Mouse (Mus musculus) forebrain, embryonic 14.5 days (tissue): ENCODE measurements around the gene Zmynd8. TPM values are rescaled to one million over a fixed set of nuclear protein-coding genes. Genes with fewer than 3 reads are reported as not detected.

Experiments
- ATAC-seq: fragments of 200-750 bp; cut with Nextera tagmentation; 2 replicates; pipeline ENCODE4 v1.8.0; 2017; ENCODE audit warnings: mild to moderate bottlenecking, moderate library complexity
- DNase-seq: peaks from one replicate; pipeline ENCODE4 v3.0.0-alpha.2; 2015; ENCODE audit warnings: low spot score
- H3K27ac ChIP-seq: fragments of 300-500 bp; sonication (generic); 2 replicates; pipeline ENCODE4 v1.5.1; 2014; ENCODE audit warnings: low read depth, mild to moderate bottlenecking, control low read depth, low read length, moderate library complexity
- H3K27me3 ChIP-seq: fragments of 300-500 bp; sonication (generic); replicated peaks from 2 replicates; pipeline ENCODE4 v1.6.1; 2014; ENCODE audit warnings: low read length, control low read depth, mixed read lengths; ENCODE audit not compliant: control insufficient read depth, insufficient read depth
- H3K36me3 ChIP-seq: fragments of 300-500 bp; sonication (generic); 2 replicates; pipeline ENCODE4 v1.6.1; 2014; ENCODE audit warnings: low read length, control low read depth; ENCODE audit not compliant: control insufficient read depth, insufficient read depth
- H3K4me1 ChIP-seq: fragments of 300-500 bp; sonication (generic); 2 replicates; pipeline ENCODE4 v1.6.1; 2014; ENCODE audit warnings: antibody characterized with exemption, low read length, control low read depth; ENCODE audit not compliant: control insufficient read depth, insufficient read depth
- H3K4me2 ChIP-seq: fragments of 300-500 bp; sonication (generic); 2 replicates; pipeline ENCODE4 v1.6.1; 2014; ENCODE audit warnings: mild to moderate bottlenecking, control low read depth, low read length
- H3K4me3 ChIP-seq: fragments of 300-500 bp; sonication (generic); 2 replicates; pipeline ENCODE4 v1.5.1; 2014; ENCODE audit warnings: low read depth, low read length, control low read depth
- H3K9ac ChIP-seq: fragments of 300-500 bp; sonication (generic); 2 replicates; pipeline ENCODE4 v1.6.1; 2014; ENCODE audit warnings: mild to moderate bottlenecking, low read length, control low read depth, moderate library complexity
- H3K9me3 ChIP-seq: fragments of 300-500 bp; sonication (generic); replicated peaks from 2 replicates; pipeline ENCODE4 v1.6.1; 2016; ENCODE audit warnings: low read length, control low read depth, mixed read lengths; ENCODE audit not compliant: control insufficient read depth
- WGBS: fragments of 180-500 bp; shearing (Covaris S2); extraction: QIAGEN DNeasy Blood & Tissue Kit; methylation state at CpG from one replicate; pipeline ENCODE4 v1.1.7; 2014; 5-methylcytosine and 5-hydroxymethylcytosine counted together
- polyA plus RNA-seq: library from polyadenylated mRNA; unstranded; fragments of >200 nt; fragmentation: Nextera tagmentation; extraction: Ambion mirVana; gene quantifications from 2 replicates; pipeline ENCODE4 v1.2.1, GENCODE M21; 2014

Zmynd8 gene
- polyA plus RNA-seq, 1 experiment from 2014 or later, result 43.3 TPM

DNA sequence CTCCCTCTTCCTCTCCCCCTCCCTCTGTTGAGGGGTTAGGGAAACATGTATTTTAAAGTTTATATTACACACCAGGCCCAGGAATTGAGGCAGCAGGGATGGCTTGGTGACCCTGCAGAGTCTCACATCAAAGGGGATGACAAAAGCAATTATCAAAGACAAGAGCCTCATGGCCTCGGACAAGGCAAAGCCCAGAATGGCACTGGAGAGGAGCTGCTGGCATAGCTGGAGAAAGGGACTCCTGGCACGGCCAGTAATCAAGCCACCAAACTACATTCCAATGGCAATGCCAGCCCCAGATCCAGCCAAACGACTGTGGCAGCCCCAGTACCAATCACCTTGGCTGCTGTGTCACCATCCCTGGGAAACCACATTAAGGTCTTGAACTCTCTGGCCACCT lies 26.3 kb upstream of the Zmynd8 start:
- Histone ChIP-seq H3K9ac (no peak overlapping the region), H3K4me1 (no peaks in the 10 kb centered on the region), H3K4me3 (no peak overlapping the region), H3K4me2 (no peak overlapping the region), H3K27me3 (no peaks in the 10 kb centered on the region), H3K36me3 (no peaks in the 10 kb centered on the region), H3K9me3 (no peaks in the 10 kb centered on the region), H3K27ac (no peak overlapping the region)
- no peak for DNase-seq
- 68% methylated on average over 3 of the region's 3 CpGs for WGBS
- ATAC-seq, result no peak

DNA sequence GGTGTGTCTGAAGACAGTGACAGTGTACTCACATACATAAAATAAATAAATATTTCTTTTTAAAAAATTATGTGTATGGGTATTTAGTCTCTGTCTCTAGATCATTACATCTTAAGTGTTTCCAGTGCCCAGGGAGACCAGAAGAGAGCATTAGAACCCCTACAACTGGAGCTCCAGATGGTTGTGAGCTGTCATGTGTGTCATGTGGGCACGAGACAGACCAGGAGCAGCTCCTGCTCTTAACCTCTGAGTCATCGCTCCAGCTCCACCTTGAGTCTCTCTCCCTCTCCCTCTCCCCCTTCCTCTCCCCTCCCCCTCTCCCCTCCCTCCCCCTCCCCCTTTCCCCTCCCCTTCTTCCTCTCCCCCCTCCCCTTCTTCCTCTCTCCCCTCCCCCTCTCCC lies 25.9 kb upstream of the Zmynd8 start:
- no peak overlapping the region for H3K4me3 ChIP-seq
- ATAC-seq, result no peak

DNA sequence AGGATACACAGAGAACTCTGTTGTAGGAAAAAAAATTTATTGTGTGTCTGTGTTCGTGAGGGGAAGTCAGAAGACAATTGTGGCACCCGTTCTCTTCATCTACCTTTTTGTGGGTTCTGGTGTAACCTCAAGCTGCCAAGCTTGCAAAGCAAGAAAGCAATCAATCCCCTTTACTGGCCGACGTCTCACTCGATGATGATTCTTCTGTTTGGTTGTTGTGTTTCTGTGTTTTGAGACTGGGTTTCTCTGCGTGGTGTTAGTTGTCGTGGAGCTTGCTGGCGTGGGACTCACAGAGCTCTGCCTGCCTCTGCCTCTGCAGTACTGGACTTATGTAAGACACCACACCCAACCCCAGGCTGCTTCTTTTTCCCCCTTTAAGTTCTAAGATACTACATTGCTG lies 24.9 kb upstream of the Zmynd8 start:
- Histone ChIP-seq H3K4me1 (no peaks in the 10 kb centered on the region), H3K4me3 (no peak overlapping the region), H3K9ac (no peak overlapping the region), H3K27me3 (no peaks in the 10 kb centered on the region), H3K27ac (no peak overlapping the region), H3K9me3 (no peaks in the 10 kb centered on the region), H3K4me2 (no peak overlapping the region), H3K36me3 (no peaks in the 10 kb centered on the region)
- 89% methylated on average over 8 of the region's 8 CpGs for WGBS
- ATAC-seq (no peak), DNase-seq (no peak)

More for the DNA sequence above, 25.9 kb upstream of the Zmynd8 start:
- DNase-seq, result no peak
- Histone ChIP-seq H3K27ac (no peak overlapping the region), H3K36me3 (no peaks in the 10 kb centered on the region), H3K9ac (no peak overlapping the region), H3K4me2 (no peak overlapping the region), H3K9me3 (no peaks in the 10 kb centered on the region), H3K4me1 (no peaks in the 10 kb centered on the region), H3K27me3 (no peaks in the 10 kb centered on the region)
- WGBS, result 97% methylated on average over 2 of the region's 2 CpGs

DNA sequence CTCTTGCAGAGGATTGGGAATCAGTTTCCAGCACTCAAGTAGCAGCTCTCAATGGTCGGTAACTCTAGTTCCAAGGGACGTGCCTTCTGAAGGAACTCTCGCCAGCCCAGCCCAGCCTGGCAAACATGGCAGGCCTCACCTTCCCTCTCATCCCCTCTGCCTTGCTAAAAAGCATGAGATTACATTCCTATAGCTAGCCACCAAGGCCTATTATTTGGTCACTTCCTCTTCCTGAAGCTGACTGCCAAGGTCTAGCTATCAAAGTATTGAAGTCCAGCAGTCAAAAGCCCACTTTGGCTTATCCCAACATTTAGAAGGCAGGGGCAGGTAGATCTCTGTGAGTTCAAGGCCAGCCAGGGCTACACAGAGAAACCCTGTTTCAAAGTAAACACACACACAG lies 24.2 kb upstream of the Zmynd8 start:
- Histone ChIP-seq H3K36me3 (no peaks in the 10 kb centered on the region), H3K4me2 (no peak overlapping the region), H3K9me3 (no peaks in the 10 kb centered on the region), H3K9ac (no peak overlapping the region), H3K27ac (no peak overlapping the region), H3K4me3 (no peak overlapping the region), H3K4me1 (no peaks in the 10 kb centered on the region), H3K27me3 (no peaks in the 10 kb centered on the region)
- DNase-seq (no peak), ATAC-seq (no peak)
- WGBS, result 91% methylated on average over 3 of the region's 3 CpGs

DNA sequence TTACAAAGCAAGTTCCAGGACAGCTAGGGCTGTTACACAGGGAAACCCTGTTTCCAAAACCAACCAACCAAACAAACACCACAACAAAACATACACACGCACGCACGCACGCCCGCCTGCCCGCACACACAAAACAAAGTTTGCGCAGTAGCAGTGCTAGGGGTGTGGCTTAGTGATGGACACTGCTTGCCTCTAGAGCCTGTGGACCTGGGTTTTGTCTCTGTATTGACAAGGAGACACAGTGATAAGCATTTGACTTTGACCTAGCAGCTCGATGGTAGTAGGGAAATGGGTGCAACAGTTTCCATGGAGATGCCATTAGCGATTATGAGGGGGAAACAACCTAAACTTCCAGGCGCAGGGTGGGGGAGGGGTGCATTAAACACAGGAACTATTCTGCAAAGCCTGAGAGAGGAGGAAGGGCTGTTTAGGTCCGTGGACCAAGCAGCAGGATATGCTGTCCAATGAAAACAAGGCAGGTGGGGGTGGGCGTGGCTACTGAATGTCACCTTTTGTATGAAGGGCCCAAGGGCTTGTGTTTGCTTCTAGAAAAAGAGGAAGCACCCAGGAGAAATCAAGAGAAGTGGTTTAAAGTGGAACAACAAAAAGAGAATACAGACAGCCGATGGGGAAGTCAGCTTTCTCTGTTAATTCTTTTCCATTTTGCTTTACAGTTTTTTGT lies 23.4 kb upstream of the Zmynd8 start:
- 61% methylated on average over 13 of the region's 13 CpGs for WGBS
- Histone ChIP-seq H3K36me3 (no peaks in the 10 kb centered on the region), H3K27me3 (no peaks in the 10 kb centered on the region), H3K4me1 (no peaks in the 10 kb centered on the region), H3K9ac (no peak overlapping the region), H3K27ac (no peak overlapping the region), H3K4me3 (no peak overlapping the region), H3K9me3 (no peaks in the 10 kb centered on the region), H3K4me2 (no peak overlapping the region)
- no peak for ATAC-seq
- DNase-seq, result no peak

DNA sequence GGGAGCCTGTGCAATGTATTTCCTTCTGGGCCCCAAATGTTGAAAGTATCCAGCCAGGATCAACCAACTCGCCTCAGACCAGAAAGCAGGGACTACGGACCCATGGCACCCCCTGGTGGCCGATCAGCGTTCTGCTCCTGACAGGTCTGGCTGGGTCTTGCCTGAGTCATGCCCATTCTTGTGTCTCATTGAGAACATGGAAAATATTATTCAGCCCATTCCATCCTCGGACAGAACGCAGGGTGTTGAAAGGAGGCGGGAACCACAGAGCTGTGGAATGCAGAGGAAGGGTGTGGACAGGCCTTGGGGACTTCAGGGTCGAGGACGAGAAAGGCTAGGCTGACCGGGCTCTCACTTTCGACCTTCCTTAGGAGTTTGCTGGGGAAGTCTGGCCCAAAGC lies 15.5 kb upstream of the Zmynd8 start:
- no peak overlapping the region for H3K4me3 ChIP-seq
- H3K9me3 ChIP-seq, result no peaks in the 10 kb centered on the region
- DNase-seq (peak; percentile 89), ATAC-seq (peak; percentile 82)
- H3K4me2 ChIP-seq, result no peak overlapping the region
- 26% methylated on average over 11 of the region's 11 CpGs for WGBS
- no peak overlapping the region for H3K9ac ChIP-seq
- no peaks in the 10 kb centered on the region for H3K4me1 ChIP-seq
- H3K27ac ChIP-seq, result no peak overlapping the region
- no peaks in the 10 kb centered on the region for H3K36me3 ChIP-seq
- H3K27me3 ChIP-seq, result no peaks in the 10 kb centered on the region

DNA sequence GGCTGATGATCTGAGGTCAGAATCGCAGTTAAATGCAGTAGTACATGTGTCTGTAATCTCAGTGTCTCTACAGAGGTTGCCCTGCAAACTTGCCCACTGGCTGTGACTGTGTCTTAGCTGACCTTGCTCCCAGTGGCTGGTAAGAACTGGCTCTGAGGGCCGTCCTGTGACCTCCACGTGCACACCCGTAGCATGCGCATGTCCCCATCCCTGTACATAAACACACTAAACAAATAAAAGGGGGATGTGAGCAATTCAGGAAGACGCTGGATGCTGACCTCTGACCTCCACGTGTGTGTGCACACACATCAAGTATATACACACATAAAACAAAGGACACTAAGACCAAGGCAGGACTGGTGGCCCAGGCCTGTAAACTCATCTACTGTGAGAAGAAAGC lies 14.3 kb upstream of the Zmynd8 start:
- WGBS, result 86% methylated on average over 7 of the region's 7 CpGs
- H3K4me3 ChIP-seq, result no peak overlapping the region
- no peaks in the 10 kb centered on the region for H3K9me3 ChIP-seq
- no peaks in the 10 kb centered on the region for H3K4me1 ChIP-seq
- no peak for DNase-seq
- no peak for ATAC-seq
- H3K9ac ChIP-seq, result no peak overlapping the region
- no peak overlapping the region for H3K4me2 ChIP-seq
- no peak overlapping the region for H3K27ac ChIP-seq
- no peaks in the 10 kb centered on the region for H3K27me3 ChIP-seq
- H3K36me3 ChIP-seq, result no peaks in the 10 kb centered on the region

DNA sequence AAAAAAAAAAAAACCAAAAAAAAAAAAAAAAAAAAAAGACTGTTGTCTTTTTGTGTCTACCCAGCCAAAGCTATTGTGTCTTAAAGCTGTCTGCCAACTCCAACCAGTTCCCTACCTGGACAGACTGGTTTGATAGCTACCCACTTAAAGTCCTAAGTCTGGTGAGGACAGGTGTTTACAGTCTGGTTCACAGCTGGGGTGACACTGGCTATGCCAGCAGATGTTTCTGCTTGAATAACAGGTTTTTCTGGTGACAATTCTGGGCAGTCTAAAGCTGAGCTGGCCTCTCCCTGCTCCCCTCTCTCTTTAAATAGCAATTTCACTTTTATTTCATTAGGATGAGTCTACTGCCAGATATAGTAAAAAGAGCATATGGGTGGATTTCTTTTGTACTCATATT lies 10.9 kb upstream of the Zmynd8 start:
- no peak for ATAC-seq
- no peaks in the 10 kb centered on the region for H3K9me3 ChIP-seq

DNA sequence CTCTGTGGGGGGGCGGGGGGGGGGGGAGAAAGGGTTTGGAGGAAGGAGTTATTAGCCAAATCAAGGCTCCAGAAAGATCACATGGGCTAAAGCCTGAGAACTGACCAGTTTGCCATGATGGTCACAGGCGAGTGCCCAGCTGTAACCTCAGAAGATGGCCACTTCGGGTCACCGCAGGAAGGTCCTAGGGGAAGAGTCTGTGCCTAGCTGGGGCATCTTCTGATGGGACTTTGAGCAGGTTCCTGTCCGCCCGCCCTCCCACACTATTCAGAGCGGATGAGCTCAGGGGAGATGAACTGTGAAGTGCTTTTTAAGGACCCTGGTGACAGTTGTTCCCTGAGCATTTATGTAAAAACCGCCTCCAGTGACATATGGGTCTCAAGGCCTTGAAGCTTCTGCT lies 8.4 kb upstream of the Zmynd8 start:
- Histone ChIP-seq H3K36me3 (no peaks in the 10 kb centered on the region), H3K4me2 (no peak overlapping the region), H3K9ac (no peak overlapping the region), H3K27ac (no peak overlapping the region), H3K4me3 (no peak overlapping the region), H3K27me3 (no peaks in the 10 kb centered on the region), H3K4me1 (0 out of 2 replicates have a peak, but pooled peaks cover 2% of the 10 kb centered on the region), H3K9me3 (no peaks in the 10 kb centered on the region)
- DNase-seq (no peak), ATAC-seq (no peak)
- WGBS, result 70% methylated on average over 7 of the region's 8 CpGs

More for the DNA sequence above, 10.9 kb upstream of the Zmynd8 start:
- 0 out of 2 replicates have a peak, but pooled peaks cover 2% of the 10 kb centered on the region for H3K4me1 ChIP-seq
- H3K36me3 ChIP-seq, result no peaks in the 10 kb centered on the region
- no peak for DNase-seq
- no peaks in the 10 kb centered on the region for H3K27me3 ChIP-seq
- H3K4me2 ChIP-seq, result no peak overlapping the region
- H3K9ac ChIP-seq, result no peak overlapping the region
- no peak overlapping the region for H3K27ac ChIP-seq
- no peak overlapping the region for H3K4me3 ChIP-seq
